Mouse (Mus musculus) kidney, postnatal 36 days (tissue): Measurements from ENCODE around the gene Ddc.

Source experiments
- DNase-seq, 2 experiments: peaks; one replicate each; pipeline ENCODE4 v3.0.0; 2021 to 2022; ENCODE audit warnings: mixed read lengths in 2 of 2

The Ddc gene

DNA sequence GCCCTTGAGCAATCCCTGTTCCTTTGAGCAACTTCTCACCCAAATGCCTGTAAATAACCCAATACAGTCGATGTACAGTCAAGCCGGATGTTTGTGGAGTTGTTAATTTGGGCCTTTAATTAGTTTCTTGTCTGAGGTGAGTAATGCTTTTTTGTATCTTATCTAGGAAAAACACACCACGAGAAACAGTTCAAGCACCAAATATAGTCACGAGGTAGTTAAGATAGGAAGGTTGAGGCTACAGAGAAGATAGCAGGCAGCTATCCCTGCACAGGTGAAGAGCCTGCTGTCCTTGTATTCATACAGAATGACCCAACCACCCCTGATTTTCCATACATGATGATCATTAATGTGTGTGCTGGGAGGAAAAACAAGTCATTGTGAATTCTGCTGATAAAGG, 56.4 kb downstream of the Ddc start:
- no peak for DNase-seq

GRCm38 (mm10) chr11:11840746-11841145, 57.2 kb downstream of the Ddc start:
- DNase-seq = no peak

DNA sequence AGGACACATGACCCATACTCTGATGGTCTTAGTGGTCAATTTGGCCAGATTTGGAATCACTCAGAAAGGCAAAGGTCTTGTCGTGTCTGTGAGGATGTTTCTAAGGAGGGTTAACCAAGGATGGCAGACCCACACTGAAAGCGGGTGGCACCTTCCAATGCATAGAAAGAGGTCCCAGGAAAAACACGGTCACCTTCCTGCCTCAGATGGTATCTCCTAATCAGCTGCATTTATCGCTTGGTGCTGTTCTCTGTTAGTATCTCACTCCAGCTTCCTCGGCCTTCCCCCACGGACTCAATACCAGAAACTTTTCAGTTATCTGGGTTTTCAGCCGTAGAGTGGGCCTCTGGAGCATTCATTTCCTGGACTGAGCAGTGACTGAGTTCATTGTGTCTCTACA, 58.1 kb downstream of the Ddc start:
- DNase-seq = no peak

DNA sequence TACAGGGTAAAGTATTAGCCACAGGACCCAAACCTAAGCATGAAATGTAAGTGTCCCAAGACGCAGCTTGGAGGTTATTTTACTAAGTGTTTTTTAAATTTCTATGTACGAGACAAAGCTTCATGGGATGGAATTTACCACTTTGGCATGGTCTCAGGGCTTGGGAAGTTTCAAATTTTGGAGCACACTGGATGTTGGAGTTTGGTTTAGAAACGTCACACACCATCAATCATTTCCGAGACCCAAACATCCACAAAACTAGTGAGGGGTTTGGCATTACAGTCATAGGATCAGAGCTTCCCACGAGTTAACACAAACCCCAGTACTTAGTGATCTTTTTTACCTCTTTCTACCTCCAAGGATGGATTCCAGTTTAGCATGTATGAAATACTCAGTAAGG, 60.6 kb downstream of the Ddc start:
- no peak for DNase-seq

DNA sequence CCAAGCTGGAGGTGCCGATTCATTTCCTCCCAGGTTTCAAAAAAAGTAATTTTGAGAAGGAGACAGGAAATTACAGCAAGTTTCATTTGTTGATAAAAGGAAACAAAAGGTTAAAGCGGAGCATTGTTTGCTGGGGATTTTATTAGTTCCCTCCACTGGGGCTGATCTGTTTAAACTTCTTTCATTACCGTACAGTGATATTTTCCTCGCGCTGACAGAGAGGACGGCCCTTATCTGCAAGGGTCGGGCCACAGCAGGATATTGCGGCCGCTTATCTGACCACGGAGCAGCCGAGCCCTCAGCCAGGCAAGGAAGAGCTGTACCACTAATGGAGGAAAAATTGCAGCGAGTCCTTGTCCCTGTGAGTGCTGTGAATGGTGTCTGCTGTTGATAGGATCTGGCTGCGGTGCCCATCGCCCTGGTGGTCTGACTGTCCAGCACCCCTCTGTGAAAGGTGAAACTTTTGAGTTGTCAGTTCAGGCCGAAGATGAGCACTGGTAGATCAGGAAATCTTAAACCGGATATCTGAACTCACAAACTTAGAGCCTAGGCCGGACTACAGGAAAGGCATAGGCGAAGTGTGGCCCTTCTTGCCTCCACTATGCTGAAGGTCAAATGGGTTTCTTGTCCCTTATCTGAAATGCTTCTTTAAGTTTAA, 61.1 kb downstream of the Ddc start:
- DNase-seq = peak; percentile 32 to 45

DNA sequence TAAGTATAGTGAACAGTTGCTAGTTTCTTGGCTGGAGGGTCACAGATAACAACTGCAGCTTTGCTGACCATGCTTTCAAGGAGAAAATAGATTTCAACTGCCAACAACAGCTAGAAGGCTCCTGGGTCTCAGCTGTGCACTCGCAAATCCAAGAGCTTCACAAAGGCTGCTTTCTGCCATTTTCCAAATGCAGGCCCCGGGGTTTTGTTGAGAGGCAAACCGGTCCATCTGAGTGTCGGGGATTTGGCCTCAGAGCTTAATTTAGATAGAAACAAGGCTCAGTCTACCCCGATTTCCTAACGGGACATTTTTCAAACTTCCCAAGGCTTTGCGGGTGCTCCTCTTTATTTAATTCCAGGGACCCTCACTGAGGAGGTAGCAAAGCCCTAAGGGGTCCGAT, 61.7 kb downstream of the Ddc start:
- DNase-seq = no peak

- DNase-seq = no peak
Observed at GRCm38 (mm10) chr11:11835791-11836190, 62.2 kb downstream of the Ddc start.

- DNase-seq = no peak
Observed at GRCm38 (mm10) chr11:11835361-11835760, 62.6 kb downstream of the Ddc start.

GRCm38 (mm10) chr11:11833100-11833499, 64.8 kb downstream of the Ddc start:
- peak in 1 of 2 experiments; percentile 25 for DNase-seq

GRCm38 (mm10) chr11:11832755-11833084, 65.2 kb downstream of the Ddc start:
- no peak for DNase-seq

- DNase-seq = peak in 1 of 2 experiments; percentile 11
Observed at GRCm38 (mm10) chr11:11831940-11832754, 65.8 kb downstream of the Ddc start.

DNA sequence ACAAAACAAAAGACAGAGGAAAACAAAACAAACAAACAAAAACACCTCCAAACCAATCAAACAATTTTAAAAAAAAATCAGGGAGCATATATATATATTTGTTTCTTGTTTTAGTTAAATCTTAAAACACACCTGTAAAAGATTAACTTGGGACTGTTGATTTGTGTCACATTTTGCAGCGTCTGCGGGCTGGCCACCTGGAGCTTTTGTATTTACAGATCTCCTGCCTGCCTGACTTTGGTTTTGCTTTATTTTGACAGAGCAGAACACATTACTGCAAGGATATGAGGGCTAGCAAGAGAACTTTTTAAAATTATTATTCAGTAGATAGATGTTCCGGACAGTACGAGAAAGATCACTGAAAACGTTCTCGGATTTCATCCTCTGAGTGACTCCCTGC, 66.4 kb downstream of the Ddc start:
- DNase-seq = peak; percentile 26 to 31

- no peak for DNase-seq
Observed at GRCm38 (mm10) chr11:11830884-11831495, 67.0 kb downstream of the Ddc start.

DNA sequence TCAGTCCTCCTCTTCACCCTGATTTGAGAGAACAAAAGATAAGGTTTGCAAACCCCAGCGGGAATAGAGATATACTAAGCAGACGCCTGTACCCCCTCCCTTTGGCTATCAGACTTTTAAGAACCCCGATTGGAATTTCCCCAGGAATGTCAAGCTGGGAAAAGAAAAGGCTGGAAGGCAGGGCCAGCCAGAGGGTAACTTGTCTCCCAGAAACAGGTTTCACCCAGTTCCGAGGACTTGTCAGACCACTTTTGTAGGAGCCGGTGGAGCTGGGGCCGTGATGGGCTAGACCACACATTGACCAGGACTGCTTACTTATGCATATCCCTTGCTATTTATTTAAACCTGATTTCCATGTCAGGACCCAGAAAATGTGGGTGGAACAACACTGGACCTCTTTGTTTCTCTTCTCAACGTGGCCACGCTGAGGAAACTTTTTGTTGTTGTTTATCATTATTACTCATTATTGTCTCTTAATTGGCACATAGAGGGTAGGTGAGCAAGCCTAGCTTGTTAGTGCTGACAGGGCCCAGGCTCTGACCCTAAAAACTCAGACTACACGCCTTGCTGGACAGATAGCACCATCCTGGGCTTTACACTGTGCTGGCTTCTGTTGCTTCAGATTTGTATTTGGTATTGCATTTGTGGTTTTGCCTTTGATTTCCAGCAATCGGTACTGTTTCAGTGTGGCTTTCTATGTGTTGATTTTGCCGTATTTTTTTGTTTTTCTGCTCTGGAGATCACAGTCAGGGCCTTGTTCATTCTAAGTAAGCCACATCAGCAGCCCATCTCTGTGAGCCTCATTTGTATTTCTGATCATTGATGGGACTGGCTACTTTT, 68.6 kb downstream of the Ddc start:
- peak in 1 of 2 experiments; percentile 38 for DNase-seq

DNA sequence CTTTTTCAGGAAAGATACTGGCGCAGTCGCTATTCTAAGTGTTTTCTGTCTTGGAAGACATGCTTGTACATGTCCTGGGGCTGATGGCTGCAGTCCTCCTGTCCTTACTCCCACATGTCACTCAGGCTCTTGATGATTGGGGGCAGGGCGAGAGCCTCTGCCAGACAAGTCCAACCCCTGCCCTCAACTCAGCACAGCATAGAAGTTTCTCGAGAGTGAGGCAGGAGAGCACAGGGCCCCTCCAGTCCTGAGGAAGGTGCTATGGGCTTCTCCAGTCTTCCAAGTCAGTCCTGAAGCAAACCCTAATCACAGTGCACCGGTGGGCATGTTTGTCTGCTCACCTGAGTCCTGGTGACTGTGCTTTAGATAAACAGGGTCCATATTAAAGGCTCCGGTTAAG, 69.2 kb downstream of the Ddc start:
- DNase-seq = no peak

GRCm38 (mm10) chr11:11828251-11828650, 69.7 kb downstream of the Ddc start:
- no peak for DNase-seq

DNA sequence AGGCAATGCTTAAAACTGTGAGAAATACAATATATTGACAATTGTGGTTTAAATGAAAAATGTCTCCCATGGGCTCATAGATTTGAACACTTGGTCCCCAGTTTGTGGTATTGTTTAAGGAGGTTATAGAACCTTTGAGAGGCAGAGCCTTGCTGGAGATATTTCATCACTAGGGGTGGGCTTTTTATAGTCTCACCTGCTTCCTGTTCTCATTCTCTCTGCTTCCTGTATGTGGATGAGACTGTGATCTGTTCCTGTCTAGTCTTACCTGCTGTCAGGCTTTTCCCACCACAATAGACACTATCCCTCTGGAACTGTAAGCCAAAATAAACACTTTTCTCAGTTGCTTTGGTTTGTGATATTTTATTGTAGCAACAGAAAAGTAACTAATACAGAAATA, 71.5 kb downstream of the Ddc start:
- DNase-seq = no peak

DNA sequence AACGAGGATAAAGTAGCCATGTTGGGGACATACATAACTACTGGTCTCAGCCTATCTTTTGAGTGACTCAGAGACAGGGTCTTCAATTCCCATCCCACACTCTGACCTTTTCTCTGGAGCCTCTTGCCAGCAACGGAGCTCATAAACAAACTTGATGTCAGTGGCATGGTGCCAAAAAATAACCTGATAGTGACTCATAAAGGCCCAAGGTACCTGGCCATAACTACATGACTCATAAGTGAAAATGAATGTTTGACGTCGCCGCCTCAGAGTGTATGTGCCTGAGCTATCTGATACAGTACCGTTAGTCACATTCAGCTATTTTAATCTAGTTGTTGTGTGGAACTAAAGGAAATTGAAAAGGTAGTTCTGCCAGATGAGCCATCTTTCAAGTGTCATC, 72.3 kb downstream of the Ddc start:
- no peak for DNase-seq

DNA sequence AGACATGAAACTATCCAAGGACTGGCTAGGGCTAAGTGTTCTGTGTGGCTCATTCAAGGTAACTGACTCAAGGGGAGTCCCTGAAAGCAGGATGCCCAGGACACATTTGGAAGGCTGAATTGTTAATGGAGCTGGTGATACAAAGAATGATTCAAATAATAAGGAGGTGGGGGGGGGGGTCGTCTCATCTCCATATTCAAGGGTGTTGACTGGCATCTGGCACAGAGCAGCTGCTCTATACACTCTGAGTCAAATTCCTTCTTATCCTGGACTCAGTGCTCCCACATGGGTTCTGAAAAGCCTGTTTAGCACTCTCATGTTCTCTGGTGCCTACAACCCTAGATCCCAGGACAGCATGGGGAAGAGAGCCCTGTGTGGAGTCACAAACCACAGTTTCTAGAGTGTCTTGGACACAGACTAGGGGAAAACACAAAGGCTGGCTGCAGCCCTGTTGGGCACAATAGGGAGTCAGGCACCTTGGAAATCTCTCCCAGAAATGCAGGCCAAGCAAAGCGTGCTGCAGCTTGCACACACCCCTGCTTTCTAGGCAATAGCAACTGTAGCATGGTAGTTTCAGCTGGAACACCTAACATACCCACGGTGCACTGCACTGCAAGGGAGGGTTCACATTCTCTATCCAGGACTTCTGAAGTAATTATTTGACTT, 72.8 kb downstream of the Ddc start:
- no peak for DNase-seq

DNA sequence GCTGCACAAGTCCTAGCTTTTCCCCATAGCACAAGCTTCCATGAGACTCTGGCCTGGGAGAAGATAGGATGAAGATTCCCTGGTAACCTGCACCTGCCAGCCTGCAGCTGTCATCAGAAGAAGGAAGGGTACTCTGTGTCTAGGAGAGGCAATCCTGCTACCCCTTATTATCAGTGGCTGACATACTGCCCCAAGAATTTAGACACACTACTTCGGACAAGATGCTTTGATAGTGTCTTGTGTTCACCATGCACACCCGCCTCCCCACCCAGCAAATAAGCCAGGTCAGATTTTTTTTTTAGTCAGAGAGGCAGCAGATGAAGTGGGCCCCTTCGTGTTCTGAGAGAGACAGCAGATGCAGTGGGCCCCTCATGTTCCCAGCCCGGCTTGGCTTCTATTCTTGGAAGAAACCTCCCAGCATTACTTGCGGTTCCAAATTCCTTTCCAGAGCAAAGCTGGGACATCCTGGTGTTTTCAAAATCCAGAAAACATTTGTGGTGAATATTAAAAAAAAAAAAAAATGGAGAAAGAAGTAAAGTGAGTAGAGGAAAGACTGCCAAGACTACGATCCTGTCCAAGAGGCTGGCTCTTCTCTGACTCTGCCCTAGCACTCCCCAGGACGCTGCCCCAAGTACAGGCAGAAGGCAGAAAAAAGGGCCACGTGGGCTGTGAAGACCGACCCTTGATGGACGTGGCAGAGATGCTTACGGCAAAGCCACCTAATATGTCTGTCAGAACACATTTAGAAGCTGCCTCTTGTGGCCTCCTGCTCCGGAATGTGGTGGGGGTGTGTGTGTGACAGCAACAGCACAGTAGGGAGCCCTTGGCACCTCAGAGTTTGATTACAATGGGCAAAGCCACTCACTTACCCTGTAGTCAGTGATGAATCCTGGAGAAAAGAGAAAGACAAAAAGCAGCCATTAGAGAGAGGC, 73.7 kb downstream of the Ddc start:
- DNase-seq = no peak
